Comparison of ENCODE assay signal across 8 mouse cellular contexts in genomic region chr19:46056947-46057607, GRCm38 (mm10). TPM values are rescaled to one million over a fixed set of nuclear protein-coding genes. Genes with fewer than 3 reads are reported as not detected.
DNase-seq lines count a peak whose midpoint lies in the region; ATAC-seq lines count a peak whose summit lies in the region.

No protein-coding gene starts in this region.

- no peak for ATAC-seq in inflammation-experienced regulatory T-cells, adult 6 months

- peak; percentile 88 to 96 for DNase-seq in adrenal gland, adult (ENCODE audit: inconsistent age in 2 of 2, low spot score in 1 of 2)
- DNase-seq in cerebellum, postnatal 4 days (ENCODE audit: low spot score in 2 of 2): peak; percentile 52 to 77
- DNase-seq in gastrocnemius, adult 8-10 months (ENCODE audit: low spot score in 2 of 2): peak; percentile 78 to 80
- DNase-seq in induced T-regulatory cell, adult 2 months (ENCODE audit: low read depth): peak; percentile 81
- DNase-seq in left cerebral cortex, postnatal 4 days: peak; percentile 83
- peak; percentile 85 for DNase-seq in mesoderm, embryonic 11.5 days (ENCODE audit: low read depth, low spot score)
- DNase-seq in skeletal muscle tissue, adult 2 months (ENCODE audit: low read depth, low spot score): peak; percentile 63

- intact Hi-C loops in left cerebral cortex, postnatal 4 days (cut with DNase I): no loop called here

RNA-seq across cellular contexts. Expression of gene Ldb1, which starts 12.1 kb away (rescaled TPM):
- total RNA-seq in gastrocnemius, adult 8-10 months (2022): 10 to 100 TPM; 13.3 to 19.7 (median 17.0) TPM
- 100 to 1,000 TPM; 151 to 153 TPM for total RNA-seq in left cerebral cortex, postnatal 4 days (2021)
- polyA plus RNA-seq in inflammation-experienced regulatory T-cells, adult 6 months (2017; shearing (Covaris generic)): 10 to 100 TPM; 28.4 to 51.7 (median 49.6) TPM

RNA-seq across cellular contexts. Expression of gene Pprc1, which starts 12.4 kb away (rescaled TPM):
- total RNA-seq in gastrocnemius, adult 8-10 months (2022): 10 to 100 TPM; 13.0 to 22.8 (median 14.7) TPM
- 10 to 100 TPM; 42.9 to 46.7 TPM for total RNA-seq in left cerebral cortex, postnatal 4 days (2021)
- polyA plus RNA-seq in inflammation-experienced regulatory T-cells, adult 6 months (2017; shearing (Covaris generic)): 10 to 100 TPM; 10.4 to 20.5 (median 20.3) TPM

RNA-seq across cellular contexts. Expression of gene Nolc1, which starts 18.6 kb away (rescaled TPM):
- 10 to 100 TPM; 17.4 to 21.4 (median 20.1) TPM for total RNA-seq in gastrocnemius, adult 8-10 months (2022)
- total RNA-seq in left cerebral cortex, postnatal 4 days (2021): 10 to 100 TPM; 47.8 to 56.4 TPM
- polyA plus RNA-seq in inflammation-experienced regulatory T-cells, adult 6 months (2017; shearing (Covaris generic)): 10 to 100 TPM; 53.4 to 77.2 (median 65.0) TPM

RNA-seq across cellular contexts. Expression of gene Hps6, which starts 53.8 kb away (rescaled TPM):
- 1 to 10 TPM; 3.4 to 5.1 (median 4.1) TPM for total RNA-seq in gastrocnemius, adult 8-10 months (2022)
- total RNA-seq in left cerebral cortex, postnatal 4 days (2021): 1 to 10 TPM; 4.3 to 4.5 TPM
- polyA plus RNA-seq in inflammation-experienced regulatory T-cells, adult 6 months (2017; shearing (Covaris generic)): 1 to 10 TPM; 1.3 to 3.1 (median 2.6) TPM

RNA-seq across cellular contexts. Expression of gene Armh3, which starts 58.8 kb away (rescaled TPM):
- 10 to 100 TPM; 11.2 to 12.5 (median 12.1) TPM for total RNA-seq in gastrocnemius, adult 8-10 months (2022)
- total RNA-seq in left cerebral cortex, postnatal 4 days (2021): 10 to 100 TPM; 25.6 to 27.1 TPM
- polyA plus RNA-seq in inflammation-experienced regulatory T-cells, adult 6 months (2017; shearing (Covaris generic)): 10 to 100 TPM in 1 of 3 experiments, 1 to 10 TPM in 2; 8.0 to 10.9 (median 9.5) TPM

Comparison
In these comparisons a context has a peak if more than half of its experiments do, and no peak if none do; other contexts are left out.
1. RNA of gene Ldb1, which starts 12.1 kb away (total RNA-seq): 151 to 153 TPM in left cerebral cortex, postnatal 4 days; 13.3 to 19.7 TPM in gastrocnemius, adult 8-10 months; every median in the first group is over 4 times any median in the second.
2. Peak in every context shown above with its lines, with median percentiles within 50 percentile points of each other: DNase-seq.